Mouse (Mus musculus): Measurements from ENCODE around the gene Ankrd39.

Ankrd39 gene

GRCm38 (mm10) chr1:36572140-36572700 lies 25.0 kb upstream of the Ankrd39 start:
- DNase-seq (ENCODE audit: low spot score), result no peak

GRCm38 (mm10) chr1:36571627-36572026 lies 24.4 kb upstream of the Ankrd39 start:
- DNase-seq (ENCODE audit: low spot score), result no peak

DNA sequence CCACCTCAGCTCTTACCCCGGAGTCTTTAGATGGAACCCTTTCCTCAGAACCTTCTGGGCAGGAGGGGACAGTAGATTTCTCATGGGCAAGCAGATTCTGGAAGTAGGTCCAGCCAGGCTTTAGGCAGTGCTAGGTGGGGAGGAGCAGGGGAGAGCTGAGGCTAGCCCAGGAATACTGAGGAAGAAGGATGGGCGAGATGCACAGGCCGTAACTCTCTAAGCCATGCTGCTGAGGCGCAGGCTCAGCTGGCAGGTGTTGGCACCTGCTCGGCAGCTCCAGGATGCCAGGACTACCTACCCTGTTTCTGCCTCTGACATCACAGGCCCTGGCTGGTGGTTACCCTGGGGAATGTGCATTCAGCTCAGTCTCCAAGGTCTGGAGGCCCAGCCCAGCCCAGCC lies 23.1 kb upstream of the Ankrd39 start:
- no peak for DNase-seq (ENCODE audit: low spot score)

DNA sequence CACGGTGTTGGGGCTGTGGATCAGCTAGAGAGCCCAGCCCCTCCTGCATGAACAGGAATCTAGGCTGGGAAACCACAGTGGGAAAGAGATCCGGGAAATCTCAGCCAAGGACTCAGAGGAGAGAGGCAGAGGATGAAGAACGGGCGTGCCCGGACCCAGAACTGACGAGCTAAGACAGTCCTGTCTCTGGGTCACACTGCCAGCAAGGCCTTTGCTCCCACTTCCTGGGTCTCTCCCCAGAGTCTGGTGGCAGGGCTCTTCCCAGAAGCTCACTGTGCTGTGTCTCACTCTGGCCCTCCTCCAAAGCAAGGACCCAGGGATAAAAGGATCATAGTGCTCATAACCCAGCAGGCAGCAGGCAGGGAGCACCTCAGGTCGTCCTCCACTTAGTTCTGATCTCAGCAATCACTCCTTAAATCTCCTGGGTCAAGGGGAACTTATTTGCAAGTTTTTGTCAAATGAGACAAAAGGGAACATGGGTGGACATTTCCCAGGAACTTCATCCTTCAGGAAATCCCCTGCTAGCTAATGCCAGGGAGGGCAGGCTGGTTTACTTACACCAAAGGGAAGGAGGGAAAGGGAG lies 22.5 kb upstream of the Ankrd39 start:
- no peak for DNase-seq (ENCODE audit: low spot score)

GRCm38 (mm10) chr1:36568776-36569175 lies 21.5 kb upstream of the Ankrd39 start:
- no peak for DNase-seq (ENCODE audit: low spot score)

DNA sequence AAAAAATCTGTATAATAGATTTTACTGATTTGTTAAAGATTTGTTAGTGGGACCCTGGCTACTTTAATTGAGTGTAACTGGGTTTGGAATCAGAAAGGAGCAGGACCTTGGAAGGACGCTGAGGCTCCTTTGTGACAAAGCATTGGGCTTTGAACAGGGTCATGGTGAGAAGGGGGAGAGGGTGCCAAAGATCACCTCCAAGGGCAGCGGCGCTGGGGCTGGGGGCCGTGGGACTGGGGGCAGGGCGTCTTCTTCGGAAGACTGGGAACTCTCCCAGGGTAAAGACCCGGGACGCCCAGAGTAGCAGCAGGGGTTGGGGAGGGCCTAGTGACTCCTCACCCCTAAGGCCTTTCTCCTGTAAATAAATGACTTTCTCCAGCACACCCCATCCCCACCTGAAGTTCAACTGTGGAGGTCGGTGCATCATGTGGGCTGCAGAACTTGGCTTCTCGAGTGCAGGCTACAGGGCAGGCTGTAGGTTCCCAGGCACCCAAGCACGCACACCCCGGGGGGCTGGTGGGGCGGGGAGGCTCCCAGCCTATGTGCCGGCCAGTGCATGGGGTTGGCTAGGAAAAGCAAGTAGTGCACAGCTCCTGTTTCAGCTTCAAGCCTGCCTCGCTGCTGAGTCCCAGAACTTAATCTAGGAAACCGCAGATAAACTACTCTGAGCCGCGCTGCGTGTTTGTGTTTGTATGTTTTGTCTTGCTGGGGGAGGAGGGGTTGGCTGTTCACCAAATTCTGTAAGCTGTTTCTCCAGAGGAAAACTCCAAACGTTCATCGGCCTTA lies 20.8 kb upstream of the Ankrd39 start:
- DNase-seq (ENCODE audit: low spot score), result no peak

GRCm38 (mm10) chr1:36566425-36566824 lies 19.2 kb upstream of the Ankrd39 start:
- DNase-seq (ENCODE audit: low spot score), result no peak

DNA sequence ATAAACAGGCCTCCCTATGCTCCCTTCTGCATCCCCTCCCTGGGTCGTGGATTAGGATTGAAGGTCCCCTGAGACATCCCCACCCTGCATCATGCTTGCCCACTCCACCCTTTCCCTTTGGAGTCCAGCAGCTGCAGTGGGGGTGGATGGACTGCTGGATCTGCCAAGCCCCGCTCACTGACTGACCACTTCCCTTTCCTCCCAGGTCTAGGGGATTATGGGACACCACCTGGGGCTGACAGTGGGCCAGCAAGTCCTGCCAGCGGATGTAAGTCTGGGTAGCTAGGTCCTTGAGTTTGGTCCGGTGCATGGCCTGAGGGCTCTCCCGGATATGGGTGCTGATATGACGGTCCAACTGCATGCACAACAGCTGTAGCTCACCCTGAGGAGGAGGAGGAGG lies 16.9 kb upstream of the Ankrd39 start:
- DNase-seq (ENCODE audit: low spot score), result no peak

DNA sequence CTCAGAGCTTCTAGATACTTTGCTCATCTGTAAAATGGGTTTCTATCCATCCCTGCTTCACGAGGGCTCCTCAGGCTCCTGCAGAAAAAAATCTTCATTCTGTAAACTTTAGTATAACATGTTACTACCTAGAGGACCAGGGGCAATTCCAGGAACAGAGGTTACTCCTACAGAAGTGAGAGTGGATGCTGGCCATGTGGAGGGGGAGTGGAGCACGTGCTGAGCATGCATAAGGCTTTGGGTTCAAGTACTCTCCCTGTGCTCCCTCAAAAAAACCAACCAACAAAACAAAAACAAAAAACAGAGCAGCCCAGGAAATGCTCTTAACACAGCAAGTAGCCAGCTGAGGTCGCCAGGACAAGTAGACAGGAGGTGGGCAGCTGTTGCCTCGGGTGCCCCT lies 16.4 kb upstream of the Ankrd39 start:
- no peak for DNase-seq (ENCODE audit: low spot score)

DNA sequence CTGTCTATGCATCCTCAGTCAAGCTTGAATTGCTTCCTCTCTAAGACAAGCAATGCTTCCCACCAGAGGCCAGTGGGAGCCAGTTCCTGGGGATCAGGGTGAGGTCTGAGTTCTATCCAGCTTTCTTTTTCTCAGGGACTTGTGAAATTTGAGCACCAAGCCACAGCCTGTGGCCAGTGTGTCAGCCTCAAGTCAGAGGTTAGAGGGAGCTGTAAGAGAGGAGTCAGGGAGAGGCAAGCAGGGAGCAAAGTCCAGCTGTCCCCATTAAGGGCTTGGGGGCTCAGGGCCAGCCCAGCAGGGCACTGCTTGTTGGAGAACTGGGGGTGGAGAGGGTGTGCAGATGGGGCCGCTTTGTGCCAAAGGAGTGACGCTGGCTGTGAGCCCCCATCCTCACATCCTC lies 16.0 kb upstream of the Ankrd39 start:
- no peak for DNase-seq (ENCODE audit: low spot score)

- no peak for DNase-seq (ENCODE audit: low spot score)
Measured at GRCm38 (mm10) chr1:36562388-36562787, 15.1 kb upstream of the Ankrd39 start.

GRCm38 (mm10) chr1:36560903-36561302 lies 13.7 kb upstream of the Ankrd39 start:
- no peak for DNase-seq (ENCODE audit: low spot score)

DNA sequence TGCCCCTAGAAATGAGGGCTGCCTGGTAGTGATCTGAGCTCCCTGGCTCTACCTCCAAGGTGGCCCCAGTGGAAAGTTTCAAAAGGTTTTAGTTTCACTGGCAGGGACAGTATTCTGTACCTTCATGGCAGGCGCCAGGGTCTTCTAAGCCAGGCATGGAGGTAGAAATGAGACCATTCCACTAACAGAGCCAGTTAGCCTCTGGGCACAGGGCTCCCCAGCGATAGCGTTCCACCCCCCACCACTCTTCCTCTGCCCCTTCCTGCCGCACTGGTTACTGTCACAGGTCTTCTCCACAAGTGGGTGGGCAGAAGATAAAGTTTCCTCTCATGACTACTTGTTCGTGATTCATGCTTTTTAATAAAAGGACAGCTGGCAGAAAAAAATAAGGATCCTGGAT lies 12.6 kb upstream of the Ankrd39 start:
- no peak for DNase-seq (ENCODE audit: low spot score)

- DNase-seq (ENCODE audit: low spot score), result no peak
Measured at GRCm38 (mm10) chr1:36559256-36559655, 12.0 kb upstream of the Ankrd39 start.

DNA sequence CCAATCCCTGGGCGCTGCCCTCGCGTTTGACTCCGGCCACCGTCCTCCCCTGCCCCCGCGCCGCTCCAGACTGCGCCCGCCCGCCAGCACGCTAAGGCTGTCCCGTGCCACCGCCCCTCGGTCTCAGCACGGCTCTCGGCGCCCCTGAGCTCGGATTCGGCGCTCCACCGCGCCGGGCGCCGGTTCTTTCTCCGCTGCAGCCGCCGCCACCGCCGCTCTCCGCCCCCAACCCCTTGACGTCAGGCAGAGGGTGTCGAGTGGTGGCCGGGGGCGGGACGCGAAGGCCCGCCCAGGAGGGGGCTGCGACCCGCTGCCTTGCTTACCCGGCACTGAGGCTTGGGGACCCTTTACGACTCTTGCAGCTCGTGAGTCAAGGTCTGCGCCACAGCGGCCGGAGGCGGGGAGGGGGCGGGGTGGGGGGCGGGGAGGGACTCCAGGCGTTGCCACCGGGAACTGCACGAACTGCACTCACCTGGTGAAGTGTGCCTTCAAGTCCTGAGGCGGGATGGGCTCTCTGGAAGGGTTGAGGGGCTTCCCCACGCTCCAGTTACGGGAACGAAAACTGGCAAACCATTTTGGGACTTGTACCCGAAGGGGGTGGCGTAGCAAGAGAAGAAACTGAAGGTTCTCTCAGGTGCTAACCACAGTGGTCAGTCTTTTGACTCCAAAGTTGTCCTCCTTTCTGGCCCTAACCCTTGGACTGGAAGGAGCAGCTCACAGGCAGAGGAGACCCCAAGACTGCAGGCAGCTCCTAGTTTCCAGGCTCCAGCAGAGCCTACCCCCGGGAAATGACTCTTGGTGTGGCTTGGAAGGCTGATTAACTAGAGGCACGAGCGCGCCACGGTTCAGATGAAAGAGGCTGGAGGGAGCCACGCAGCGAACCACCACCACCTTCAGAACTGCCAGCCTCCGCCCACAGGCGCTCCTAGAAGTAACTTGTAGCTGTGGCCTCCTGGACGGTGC lies 11.1 kb upstream of the Ankrd39 start, which contains the start of gene Sema4c:
Gene Sema4c, minus strand, starts transcription at position 319 of the 963 bp plus-strand sequence.
- DNase-seq (ENCODE audit: low spot score), result peak; percentile 50

GRCm38 (mm10) chr1:36557457-36558011 lies 10.3 kb upstream of the Ankrd39 start:
- DNase-seq (ENCODE audit: low spot score), result peak; percentile 45

DNA sequence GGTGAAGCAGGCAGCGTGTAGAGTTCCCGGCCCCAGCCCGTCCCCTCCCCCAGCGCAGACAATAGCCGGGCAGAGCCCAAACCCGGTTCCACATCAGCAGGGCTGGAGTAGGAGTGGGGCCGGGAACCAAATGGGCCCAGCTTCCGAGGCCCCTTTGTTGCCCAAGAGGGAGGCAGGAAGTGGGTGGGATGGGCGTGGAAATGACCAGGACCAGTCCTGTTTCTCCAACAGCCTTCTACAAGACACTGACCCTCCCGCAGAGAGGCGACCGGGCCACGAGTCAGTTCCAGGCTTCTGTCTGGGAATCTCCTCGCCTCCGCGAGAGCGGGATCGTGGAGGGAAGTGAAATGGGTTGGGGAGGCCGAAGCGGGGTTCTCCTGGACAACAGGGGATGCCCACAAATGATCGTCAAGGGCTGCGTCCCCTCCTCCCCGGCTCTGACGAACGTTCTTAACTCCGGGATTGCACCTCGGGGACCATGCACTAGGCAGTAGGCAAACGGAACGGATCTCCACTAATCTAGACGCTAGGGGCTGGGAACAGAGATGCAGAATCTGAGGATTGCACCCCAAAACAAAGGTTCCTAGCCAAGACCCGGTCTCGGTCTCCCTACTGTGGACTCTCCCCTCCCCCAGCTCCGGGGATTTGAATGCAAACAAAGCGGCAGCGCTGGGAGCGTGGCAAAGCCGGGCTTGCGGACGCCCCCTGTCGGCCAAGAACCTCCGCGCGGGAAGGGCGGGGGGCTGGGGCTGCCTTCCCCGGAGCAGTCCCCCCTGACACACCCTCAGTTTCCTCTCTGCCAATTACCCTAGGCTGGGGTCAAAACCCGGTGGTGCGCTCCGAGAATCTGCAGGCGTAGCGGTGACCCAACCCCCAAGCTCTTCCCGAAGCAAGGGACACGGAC lies 9.6 kb upstream of the Ankrd39 start:
- DNase-seq (ENCODE audit: low spot score), result peak; percentile 85

DNA sequence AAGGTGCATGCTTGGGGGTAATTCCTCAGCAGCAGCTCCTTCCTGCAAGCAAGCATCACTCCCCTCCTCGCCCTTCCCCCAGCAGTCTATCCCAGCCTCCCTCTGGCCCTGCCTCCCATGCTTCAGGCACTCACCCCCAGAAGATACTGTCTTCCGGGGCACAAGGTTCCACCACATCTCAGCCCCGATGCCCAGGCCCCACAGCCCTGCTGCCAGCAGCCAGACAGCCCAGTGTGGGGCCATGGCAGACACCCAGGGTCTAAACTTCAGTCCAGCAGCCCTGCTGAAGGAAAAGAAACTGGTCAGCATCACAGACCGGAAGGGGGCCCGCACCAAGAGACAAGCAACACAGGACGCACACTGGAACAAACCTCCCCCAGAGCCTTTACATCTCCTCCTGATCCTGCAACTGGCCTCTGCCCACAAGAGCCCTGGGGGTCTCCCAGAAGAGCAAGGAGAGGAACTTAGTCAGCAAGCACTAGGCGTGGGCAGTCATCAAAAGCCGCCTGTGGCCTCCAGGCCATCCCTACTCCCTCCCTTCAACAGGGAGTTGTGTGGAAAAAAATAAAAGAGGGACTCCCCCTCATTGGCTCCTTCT lies 8.7 kb upstream of the Ankrd39 start:
- DNase-seq (ENCODE audit: low spot score), result no peak

DNA sequence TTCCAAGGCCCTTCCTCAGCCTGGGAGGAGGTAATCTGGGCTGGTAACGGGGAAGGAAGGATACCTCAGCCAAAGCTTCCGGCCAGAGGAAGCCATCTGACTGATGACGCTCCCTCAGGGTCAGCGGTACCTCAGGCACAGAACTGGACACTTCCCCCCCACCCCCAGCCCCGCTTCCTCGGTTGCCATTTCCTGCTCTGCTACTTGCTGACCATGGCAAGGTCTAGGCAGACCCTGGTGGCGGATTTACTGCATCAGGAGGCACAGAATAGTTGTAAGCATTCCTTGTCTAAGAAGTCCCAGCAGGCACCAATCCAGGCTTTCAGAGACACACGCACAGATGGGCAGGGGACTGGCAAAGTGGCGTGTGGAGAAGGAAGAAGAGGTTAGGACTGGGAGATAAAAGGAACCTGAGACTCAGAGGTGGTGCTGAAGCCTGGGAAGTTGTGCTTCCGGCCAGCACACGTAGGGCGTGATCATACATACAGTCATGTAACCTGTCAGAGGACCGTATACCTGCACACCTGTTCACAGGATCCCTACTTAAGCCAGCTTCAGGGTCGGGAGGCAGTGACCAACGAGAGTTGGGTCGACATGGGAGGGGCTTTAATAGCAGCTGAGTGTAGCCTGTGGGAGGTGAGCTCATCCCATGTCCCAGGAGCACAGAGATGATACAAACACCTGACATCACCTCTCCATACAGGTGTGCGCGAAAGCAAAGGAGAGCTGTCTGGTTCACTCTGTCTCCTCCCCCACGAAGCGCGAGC lies 7.6 kb upstream of the Ankrd39 start:
- no peak for DNase-seq (ENCODE audit: low spot score)

DNA sequence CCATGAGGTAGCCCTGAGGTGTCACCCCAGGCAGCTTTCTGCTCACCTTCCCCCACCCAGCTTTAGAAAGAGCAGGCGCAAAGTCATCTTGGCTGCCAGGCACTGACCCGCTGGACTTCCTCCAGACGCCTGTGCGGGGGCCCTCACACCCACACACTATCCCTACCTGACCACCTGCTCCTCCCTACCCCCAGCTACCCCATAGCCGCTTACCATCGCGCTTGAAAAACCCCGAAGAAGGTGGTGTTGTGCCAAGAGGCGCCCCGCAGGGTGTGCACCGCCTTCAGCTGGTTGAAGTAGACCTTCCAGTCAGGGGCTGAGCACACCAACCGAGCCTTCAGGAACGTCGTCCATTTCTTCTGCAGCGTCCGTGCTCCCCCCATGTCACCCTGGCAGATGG lies 5.3 kb upstream of the Ankrd39 start:
- no peak for DNase-seq (ENCODE audit: low spot score)
